Mouse (Mus musculus) thymus, postnatal 25 days (tissue): ENCODE data around the gene Gng7.

Experiments used
- DNase-seq: peaks from one replicate; pipeline ENCODE4 v3.0.0; 2022

Gene Gng7

GRCm38 (mm10) chr10:81025047-81025621 is 10.4 kb upstream of the Gng7 start:
- no peak for DNase-seq

DNA sequence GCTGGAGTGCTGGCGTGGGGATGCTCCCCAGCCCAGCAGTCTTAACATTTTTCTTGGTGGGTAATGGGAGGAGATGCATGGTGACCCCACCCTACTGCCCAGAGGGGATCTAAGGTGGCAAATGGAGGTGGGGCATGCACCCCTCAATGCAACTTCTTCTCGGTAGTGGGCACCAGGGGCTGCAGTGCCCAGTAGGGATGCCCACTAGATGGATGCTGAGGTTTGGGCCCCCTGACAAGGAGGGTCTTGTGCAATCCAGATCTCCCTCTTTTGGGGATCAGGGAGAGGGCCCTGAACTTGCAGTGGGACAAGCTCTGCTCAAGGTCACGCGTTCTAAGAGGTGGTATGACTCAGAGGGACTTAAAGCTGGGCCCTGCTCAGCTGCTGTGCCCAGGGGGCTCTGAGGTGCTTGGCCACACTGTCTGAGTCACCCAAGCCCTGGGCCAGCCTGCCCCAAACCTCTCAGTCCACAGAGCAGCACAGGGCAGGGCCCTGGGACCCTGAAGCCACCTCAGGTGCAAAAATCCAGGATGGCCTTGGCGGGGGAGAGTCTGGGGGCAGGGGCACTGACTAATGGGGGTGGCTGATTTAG is 9.7 kb upstream of the Gng7 start:
- no peak for DNase-seq

GRCm38 (mm10) chr10:81022744-81023143 is 8.0 kb upstream of the Gng7 start:
- DNase-seq = no peak

DNA sequence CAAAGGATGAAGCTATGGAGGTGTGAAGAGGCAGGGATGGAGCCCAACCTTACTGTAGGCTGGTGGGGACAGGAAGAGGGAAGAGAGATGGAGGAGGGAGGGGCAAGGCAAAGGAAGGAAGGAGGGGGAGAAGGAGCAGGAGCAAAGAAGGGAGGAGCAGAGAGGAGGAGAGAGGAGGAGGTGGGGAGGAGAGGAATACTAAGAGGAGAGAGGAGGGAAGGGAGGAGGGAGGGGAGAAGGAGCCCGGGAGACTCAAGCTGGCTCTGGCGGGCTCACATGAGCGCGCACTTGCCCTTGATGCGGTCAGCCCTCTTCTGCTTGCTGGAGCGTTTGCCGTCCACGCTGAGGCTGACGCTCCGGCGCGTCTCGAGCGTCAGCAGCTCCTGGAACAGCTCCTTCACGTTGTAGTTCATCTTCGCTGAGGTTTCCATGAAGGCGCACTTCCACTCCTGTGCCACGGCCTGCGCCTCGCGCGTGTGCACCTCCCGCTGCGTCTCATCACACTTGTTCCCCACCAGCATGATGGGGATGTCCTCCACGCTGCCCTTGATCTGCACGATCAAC is 6.9 kb upstream of the Gng7 start:
- DNase-seq = no peak

DNA sequence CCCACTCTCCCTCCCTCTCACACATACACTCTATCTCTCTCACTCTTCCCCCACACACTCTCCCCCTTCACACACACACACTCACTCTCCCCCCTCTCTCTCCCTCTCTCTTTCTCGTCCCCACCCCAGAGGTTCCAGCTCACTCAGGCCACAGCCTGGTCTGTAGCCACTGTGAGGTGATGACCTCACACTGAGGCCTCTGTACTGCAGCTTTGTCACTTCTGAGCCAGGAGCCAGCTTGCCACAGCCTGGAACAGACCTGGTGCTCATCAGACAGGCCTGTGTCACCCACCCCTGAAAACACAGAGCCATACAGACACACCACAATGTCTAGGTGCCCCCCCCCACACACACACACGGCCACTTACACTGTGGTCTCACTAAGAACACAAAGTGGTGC is 5.5 kb upstream of the Gng7 start:
- no peak for DNase-seq

GRCm38 (mm10) chr10:81019687-81020086 is 4.9 kb upstream of the Gng7 start:
- DNase-seq = no peak

DNA sequence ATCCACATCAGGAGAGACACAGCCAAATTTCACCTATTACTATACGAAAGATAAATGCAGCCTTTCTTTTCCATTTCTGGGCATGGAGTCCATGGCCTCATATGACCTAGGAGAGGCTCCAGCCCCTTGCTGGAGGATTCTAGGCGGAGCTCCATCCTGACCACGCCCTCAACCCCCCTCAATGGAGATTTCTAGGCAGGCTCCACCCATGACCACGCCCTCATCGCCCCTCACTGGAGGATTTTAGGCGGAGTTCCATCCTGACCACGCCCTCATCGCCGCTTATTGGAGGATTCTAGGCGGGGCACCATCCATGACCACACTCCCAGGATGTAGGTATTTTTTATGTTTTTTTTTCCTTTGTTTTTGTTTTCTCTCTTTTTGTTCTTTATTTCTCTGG is 3.6 kb upstream of the Gng7 start:
- DNase-seq = no peak

DNA sequence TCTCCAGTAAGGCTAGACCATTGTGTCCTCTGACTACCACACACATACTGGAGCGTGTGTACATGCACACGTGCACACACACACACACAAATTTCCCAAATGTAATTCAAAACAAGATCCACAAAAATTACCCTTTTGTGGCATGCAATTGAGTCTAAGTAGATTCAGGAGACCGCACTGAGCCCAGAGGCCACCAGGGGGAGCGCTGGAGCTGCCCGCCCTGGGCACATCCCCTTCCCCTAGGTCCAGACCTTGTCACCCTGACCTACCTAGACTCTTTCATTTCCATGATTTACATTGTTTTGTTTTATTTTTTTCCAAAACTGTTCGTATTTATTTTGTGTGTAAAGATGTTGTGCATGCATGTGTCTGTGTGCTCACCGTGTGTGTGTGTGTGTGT is 1.9 kb upstream of the Gng7 start:
- peak; percentile 79 for DNase-seq

DNA sequence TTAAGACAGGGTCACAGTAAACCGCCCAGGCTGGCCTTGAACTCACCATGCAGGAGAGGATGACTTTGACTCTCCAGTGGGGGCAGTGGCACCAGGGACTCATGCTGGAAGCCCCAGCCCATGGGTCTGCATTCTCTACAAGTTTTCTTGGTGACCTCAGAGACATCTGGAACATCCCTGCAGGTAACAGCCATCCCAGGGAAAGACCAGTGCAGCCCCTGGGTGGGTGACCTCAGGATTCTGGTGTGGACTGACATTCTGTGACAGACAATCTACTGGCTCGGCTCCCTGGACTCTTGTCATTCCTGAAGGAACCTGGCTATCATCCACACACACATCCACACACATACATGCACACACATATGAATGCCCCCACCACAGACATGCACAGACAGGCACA is 921 bp upstream of the Gng7 start:
- no peak for DNase-seq

DNA sequence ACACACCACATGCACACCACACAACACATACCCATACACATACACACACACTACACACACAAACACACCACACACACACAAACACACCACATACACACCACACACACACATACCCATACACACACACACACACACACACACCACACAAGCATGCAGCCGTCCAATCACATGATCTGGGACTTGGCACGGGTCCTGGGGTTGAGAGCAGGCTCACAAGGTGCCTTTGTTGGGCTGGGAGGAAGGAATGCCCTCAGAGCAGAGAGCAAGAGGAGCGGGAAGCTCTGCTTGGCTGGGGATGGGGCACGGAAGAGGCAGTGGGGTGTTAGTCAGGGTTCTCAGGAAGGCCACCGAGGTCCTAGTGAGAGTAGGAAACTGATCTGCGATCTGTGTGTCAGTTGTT is 3.9 kb downstream of the Gng7 start:
- no peak for DNase-seq

- no peak for DNase-seq
Observed at GRCm38 (mm10) chr10:81007240-81007639, 7.5 kb downstream of the Gng7 start.

DNA sequence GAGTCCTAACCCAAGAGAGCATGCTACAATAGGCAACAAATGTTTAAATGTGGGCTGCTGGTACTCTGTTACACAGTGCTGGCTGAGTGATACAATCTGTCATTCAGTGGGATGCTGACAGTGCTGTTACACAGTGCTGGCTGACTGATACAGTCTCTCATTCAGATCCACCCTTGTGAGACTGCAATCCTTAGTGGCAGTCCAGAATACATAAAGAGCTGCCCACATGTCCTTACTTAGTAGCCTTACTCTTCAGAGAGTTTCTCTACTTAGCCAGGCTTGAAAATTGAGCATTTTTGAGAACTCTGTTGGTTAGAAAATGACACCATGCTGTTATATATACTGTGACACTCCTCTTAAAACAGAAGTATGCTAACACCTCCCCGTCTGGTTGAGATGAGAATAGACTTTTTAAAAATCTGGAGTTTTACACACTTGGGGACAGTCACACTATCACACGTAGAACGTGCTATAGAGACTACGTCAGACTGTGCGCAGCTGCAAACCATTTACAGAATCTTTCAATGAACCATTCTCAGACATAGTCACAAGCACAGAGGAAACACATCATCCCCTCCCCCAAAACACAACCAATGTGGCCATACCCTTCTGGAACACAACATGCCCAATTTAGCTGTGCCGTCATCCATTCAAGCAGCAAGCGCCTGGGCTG is 8.6 kb downstream of the Gng7 start:
- DNase-seq = no peak

- no peak for DNase-seq
Observed at GRCm38 (mm10) chr10:81001161-81001560, 13.6 kb downstream of the Gng7 start.

- DNase-seq = no peak
Observed at GRCm38 (mm10) chr10:81000197-81001062, 14.3 kb downstream of the Gng7 start.

DNA sequence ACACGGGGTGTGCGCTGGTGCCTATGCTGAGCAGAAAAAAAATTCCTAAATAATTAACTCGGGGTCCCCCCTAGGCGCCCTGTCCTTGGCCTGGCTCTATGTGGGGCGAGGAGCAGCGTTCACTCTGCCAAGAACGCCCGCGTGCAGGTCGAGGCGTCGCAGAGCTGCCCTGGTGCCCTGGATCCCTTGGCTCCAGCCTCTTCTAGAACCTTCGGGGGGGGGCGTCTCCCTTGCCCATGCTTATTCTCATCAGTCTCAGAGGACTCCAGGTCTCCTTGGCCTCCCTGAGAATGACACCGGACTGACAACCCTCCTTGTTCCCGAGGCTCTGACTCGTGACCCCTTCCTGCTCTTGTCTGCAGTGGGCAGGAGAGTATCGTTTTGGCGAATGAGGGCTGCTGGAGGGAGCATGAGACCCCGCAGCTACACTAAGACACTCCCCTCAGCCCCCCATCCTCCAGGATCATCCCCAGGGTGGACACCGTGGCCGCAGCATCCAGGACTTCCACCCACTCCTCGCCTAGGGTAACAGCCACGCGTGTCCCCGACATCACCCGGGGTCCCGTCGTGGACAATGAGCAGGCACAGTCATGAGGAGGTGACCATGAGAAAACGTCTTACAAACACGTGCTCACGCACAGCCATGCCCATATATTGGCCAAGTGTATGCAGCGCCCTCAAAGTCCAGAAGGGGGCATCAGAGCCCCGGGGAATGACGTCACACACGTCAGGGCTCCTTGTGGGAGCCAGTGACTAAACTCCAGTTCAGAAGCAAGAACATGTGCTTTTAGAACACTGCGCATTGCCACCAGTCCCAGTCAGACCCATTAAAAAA is 15.2 kb downstream of the Gng7 start:
- peak; percentile 89 for DNase-seq

GRCm38 (mm10) chr10:80998778-80999177 is 16.0 kb downstream of the Gng7 start:
- DNase-seq = peak; percentile 71

DNA sequence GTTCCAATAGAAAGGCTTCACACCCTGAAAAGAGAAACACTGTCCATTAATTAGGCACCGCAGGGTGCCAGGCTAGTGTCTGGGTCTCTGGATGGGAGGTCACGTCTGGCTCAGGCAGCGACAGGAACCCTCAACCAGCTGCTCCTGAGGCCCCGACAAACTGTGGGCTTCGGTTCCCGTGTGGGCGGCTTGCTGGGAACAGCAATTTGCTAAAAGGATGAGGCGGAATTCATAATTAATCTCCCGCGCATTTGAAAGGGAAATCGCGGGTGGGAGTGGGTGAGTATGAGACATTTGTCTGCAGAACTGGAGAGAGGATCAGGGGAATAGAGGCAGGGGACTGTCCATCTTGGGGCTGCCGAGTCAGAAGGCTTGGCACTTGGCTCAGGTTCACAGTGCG is 16.7 kb downstream of the Gng7 start:
- DNase-seq = no peak

DNA sequence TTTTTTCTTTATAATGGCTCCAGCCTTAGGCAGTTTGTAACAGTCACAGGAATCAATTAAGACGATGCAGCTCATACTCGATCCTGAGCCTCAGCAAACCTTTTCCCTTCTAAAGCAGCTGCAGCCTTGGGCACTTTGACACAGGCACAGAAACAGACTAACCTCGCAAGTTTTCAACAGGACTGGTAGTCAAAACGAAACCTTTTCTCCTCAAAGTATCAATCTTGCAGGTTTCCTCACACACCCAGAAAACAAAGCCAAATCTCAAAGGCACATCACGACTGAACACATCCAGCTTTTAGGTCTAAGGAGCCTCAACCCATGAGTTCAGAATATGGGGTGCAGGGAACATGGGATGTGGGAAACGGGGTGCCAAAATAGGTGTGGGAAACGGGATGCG is 17.4 kb downstream of the Gng7 start:
- DNase-seq = no peak

DNA sequence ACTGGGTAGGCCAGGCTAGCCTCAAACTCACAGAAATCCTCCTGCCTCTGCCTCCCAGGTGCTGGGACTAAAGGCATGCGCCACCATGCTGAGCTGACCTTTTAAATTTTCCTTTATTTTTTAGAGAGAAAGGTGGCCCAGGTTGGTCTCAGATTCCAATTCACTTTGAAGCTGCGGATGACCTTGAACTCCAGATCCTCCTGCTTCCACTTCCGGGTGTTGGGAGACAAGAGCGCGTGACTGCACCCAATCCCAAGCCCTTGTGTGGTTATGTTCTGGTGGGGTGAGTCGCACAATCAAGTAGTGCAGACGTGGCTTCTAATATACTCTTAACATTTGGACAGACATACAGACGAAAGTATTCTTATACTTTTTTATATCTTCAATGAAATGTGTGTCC is 18.2 kb downstream of the Gng7 start:
- no peak for DNase-seq

GRCm38 (mm10) chr10:80995091-80995632 is 19.6 kb downstream of the Gng7 start:
- DNase-seq = peak; percentile 80

DNA sequence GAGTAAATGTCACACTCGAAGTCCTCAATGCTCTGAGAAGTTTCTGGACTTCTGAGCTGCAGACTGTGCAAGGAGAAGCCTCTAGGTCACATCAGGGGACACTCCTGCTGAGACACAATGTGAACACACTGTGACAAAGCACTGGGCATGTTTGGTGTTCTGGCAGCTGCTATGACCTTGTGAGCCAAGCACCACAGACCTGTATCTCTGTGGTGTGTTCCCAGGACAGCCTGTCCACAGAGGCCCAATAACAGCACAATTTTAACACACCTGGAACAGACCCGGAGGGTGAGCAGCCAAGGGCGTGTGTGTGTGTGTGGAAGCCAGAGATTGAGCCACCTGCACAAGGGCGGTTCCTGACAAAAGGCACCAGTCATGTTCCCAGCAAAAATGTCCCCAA is 20.1 kb downstream of the Gng7 start:
- no peak for DNase-seq

- DNase-seq = no peak
Observed at GRCm38 (mm10) chr10:80993276-80993675, 21.5 kb downstream of the Gng7 start.
